20 mouse cellular contexts compared by ENCODE assay signal in the genomic region with DNA sequence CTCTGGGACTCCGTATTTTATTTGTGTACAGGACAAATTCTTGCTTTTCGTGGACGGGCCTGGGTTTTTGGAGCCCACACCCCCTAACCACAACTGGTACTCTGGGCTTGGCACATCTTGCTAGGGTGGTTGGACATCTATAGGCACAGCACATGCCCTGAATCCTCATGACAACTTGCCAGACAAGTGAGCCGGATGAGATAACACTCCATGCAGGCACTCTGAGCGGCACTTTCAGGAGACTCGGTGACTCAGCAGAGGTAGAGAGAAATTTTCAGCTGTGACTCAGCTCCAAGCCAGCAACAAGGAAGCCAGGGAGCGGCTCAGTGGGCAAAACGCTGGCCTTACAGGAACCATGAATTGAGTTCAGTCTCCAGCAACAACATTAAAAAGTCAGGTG. TPM values are rescaled to one million over a fixed set of nuclear protein-coding genes. Genes with fewer than 3 reads are reported as not detected.
DNase-seq lines count a peak whose midpoint lies in the region; ATAC-seq and TF ChIP-seq lines count a peak whose summit lies in the region.
"Had no signal": no experiment of that assay in that cellular context is flagged by ENCODE, and none has a peak within 500 bp of the region (broad histone marks: within the 10 kb centered on the region; RNA-seq: fewer than 3 reads in every experiment).

No protein-coding gene starts in this region.

- intact Hi-C loops in heart, adult 2 months (cut with DNase I): no loop called here
- intact Hi-C loops in heart, postnatal 36 days (cut with DNase I): no loop called here
- intact Hi-C loops in left cerebral cortex, postnatal 4 days (cut with DNase I): no loop called here

- TF ChIP-seq POLR2A in heart, adult 2 months (IDR thresholded peaks at IDR 0.05; ENCODE audit: insufficient read depth, low read depth, low read length): no peak

- no peak for TF ChIP-seq CTCF in heart, adult 2 months (IDR thresholded peaks at IDR 0.05)

- DNase-seq in heart, adult 2 months: peak in 1 of 2 experiments; percentile 24
- DNase-seq in heart, postnatal 36 days: no peak
- DNase-seq in right cerebral cortex, postnatal 25 days: peak; percentile 16
- DNase-seq in right cerebral cortex, postnatal 14 days: no peak
- peak; percentile 15 for DNase-seq in telencephalon, adult 2 months (ENCODE audit: low read depth, low spot score)
- no peak for DNase-seq in left cerebral cortex, postnatal 4 days
- DNase-seq: adrenal gland, adult 8-10 months; cerebellum, postnatal 25 days; forebrain, postnatal 0 days; kidney, postnatal 36 days; lung, adult 18-20 months had no signal

- H3K9ac ChIP-seq in heart, adult 2 months (ENCODE audit: low read depth, low read length): no peak overlapping the region
- H3K9ac ChIP-seq: embryonic facial prominence, embryonic 13.5 days; forebrain, postnatal 0 days had no signal

- H3K36me3 ChIP-seq in heart, adult 2 months (ENCODE audit: control insufficient read depth, insufficient read depth, low read length): no peaks in the 10 kb centered on the region
- H3K36me3 ChIP-seq: embryonic facial prominence, embryonic 13.5 days had no signal

- no peak overlapping the region for H3K4me3 ChIP-seq in heart, adult 2 months
- H3K4me3 ChIP-seq: embryonic facial prominence, embryonic 13.5 days; left cerebral cortex, adult 2 months had no signal

- no peaks in the 10 kb centered on the region for H3K27me3 ChIP-seq in heart, adult 2 months (ENCODE audit: control insufficient read depth, insufficient read depth, low read length)
- H3K27me3 ChIP-seq: embryonic facial prominence, embryonic 13.5 days had no signal

- peaks cover 2% of the 10 kb centered on the region; the same call in 1 of the 2 replicates for H3K4me1 ChIP-seq in heart, adult 2 months (ENCODE audit: control insufficient read depth, insufficient read depth, low read length)

- ATAC-seq in erythroid progenitor cell, adult 5-6 weeks (replicated peaks; ENCODE audit: low FRiP score, poor library complexity, severe bottlenecking): peak; percentile 92
- ATAC-seq in CD4-positive, CD25-positive, alpha-beta regulatory T cell, adult 4 months: no peak
- ATAC-seq: forebrain, postnatal 0 days; intestine, postnatal 0 days had no signal

- no peaks in the 10 kb centered on the region for H3K79me2 ChIP-seq in heart, adult 2 months (replicated peaks; ENCODE audit: control insufficient read depth, insufficient read depth, low read length)

- whole genome bisulfite sequencing in heart, adult 2 months: 43% methylated on average over 8 of the region's 8 CpGs

- 0 out of 2 replicates have a peak, but pooled peaks have one; percentile 14 for TF ChIP-seq EP300 in heart, adult 2 months (IDR thresholded peaks at IDR 0.05; ENCODE audit: insufficient read depth, low read depth, low read length)

- no peak overlapping the region; the same call in 1 of the 2 replicates for H3K27ac ChIP-seq in heart, adult 2 months
- H3K27ac ChIP-seq: embryonic facial prominence, embryonic 13.5 days; left cerebral cortex, adult 2 months had no signal

RNA-seq across cellular contexts. Expression of a gene that starts 31.6 kb away (rescaled TPM):
- total RNA-seq in heart, adult 2 months (2021): not detected
- 0.18 and 0.47 TPM in 2 replicates for polyA plus RNA-seq in heart, adult 2 months (2012; rRNA removed)
- total RNA-seq in heart, postnatal 36 days (2021): not detected
- total RNA-seq in erythroid progenitor cell, adult 5-6 weeks (2015; ENCODE audit: low replicate concordance): not detected in 2 replicates
- total RNA-seq in erythroid progenitor cell, adult 5-6 weeks (2017; ENCODE audit: low replicate concordance): not detected in 2 replicates
- polyA plus RNA-seq in CD4-positive, CD25-positive, alpha-beta regulatory T cell, adult 4 months (2017; shearing (Covaris generic)): not detected
- total RNA-seq in left cerebral cortex, postnatal 4 days (2021): not detected
- total RNA-seq: adrenal gland, adult 8-10 months; forebrain, postnatal 0 days; gastrocnemius, postnatal 36 days; left cerebral cortex, adult 2 months had no signal
- polyA plus RNA-seq: embryonic facial prominence, embryonic 13.5 days; forebrain, postnatal 0 days; hindbrain, embryonic 11.5 days; intestine, postnatal 0 days; spleen, adult 2 months; thymus, postnatal 0 days had no signal

Comparison
In these comparisons a context has a peak if more than half of its experiments do, and no peak if none do; other contexts are left out.
1. DNase-seq: peak in right cerebral cortex, postnatal 25 days (single experiment) and telencephalon, adult 2 months (single experiment); none in heart, postnatal 36 days (0 of 2), right cerebral cortex, postnatal 14 days (single experiment) and left cerebral cortex, postnatal 4 days (single experiment).